Mouse (Mus musculus): ENCODE results near the gene Oscar. TPM values are rescaled to one million over a fixed set of nuclear protein-coding genes. Genes with fewer than 3 reads are reported as not detected.

The Oscar gene
- polyA plus RNA-seq, 1 experiment from 2014 or later = 0.43 TPM

DNA sequence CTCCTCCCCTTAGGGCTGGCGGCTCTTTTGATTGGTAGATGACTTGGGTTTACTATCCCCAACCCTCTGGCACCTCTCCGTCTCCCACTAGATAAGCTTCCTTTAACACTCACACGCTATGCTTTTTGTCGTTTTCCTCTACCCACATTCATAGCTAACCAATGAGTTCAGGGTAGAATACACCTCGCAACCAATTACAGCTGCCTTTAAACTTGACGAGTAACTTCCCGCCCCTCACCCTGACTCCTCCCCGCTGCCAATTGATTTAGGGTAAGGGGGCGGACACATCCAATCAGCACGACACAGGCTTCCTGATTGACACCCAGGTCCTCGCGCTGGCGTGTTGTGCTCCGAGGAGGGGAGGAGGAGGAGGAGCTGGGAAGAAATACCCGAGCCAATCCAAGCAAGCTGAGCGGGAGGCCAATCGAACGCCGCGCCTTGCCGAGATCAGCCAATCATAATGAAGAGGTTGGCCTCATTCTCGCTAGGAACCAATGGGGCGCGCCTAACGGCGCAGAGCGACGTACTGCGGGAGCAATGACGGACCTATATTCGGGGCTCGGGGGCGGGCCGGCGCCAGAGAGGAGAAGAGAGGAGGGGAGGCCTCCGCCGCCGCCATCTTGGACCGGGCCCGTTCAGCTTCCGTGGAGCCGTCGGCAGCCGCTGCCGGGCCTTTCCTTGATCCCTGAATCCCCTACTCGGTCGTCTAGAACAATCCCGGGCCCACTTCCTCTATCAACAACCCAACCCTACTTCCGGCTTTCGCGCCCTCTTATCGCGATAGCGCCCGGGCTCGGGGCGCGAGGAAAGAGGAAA lies 28.9 kb upstream of the Oscar start, which contains the start of gene Cnot3:
Cnot3 (plus strand) TSS at position 597 of the 816 bp plus-strand sequence.
- under 1% methylated on average over 51 of the region's 58 CpGs for WGBS

GRCm38 (mm10) chr7:3644348-3644671 lies 28.4 kb upstream of the Oscar start:
- H3K4me3 ChIP-seq (ENCODE audit: low read depth, low read length) = peak overlapping the region; percentile 43
- no peaks in the 10 kb centered on the region for H3K27me3 ChIP-seq (ENCODE audit: control insufficient read depth, insufficient read depth, low read depth, low read length)
- peak overlapping the region; percentile 70 for H3K4me2 ChIP-seq (ENCODE audit: low read length)
- 1% methylated on average over 11 of the region's 11 CpGs for WGBS
- peak overlapping the region; percentile 39 for H3K9ac ChIP-seq (ENCODE audit: low read depth, low read length)
- peak; percentile 0; the same call in 1 of the 2 replicates for ATAC-seq
- H3K27ac ChIP-seq (ENCODE audit: low read length) = peak overlapping the region; percentile 64
- peaks cover 37% of the 10 kb centered on the region for H3K4me1 ChIP-seq (ENCODE audit: control insufficient read depth, insufficient read depth, low read length)
- no peaks in the 10 kb centered on the region for H3K9me3 ChIP-seq (replicated peaks; ENCODE audit: control insufficient read depth, low read length, poor library complexity, severe bottlenecking)
- peaks cover 11% of the 10 kb centered on the region for H3K36me3 ChIP-seq (ENCODE audit: control insufficient read depth, insufficient read depth, low read length)

More for the DNA sequence above, 28.9 kb upstream of the Oscar start, which contains the start of gene Cnot3:
- H3K4me2 ChIP-seq (ENCODE audit: low read length) = peak within 1 kb of the TSS; percentile 76
- peak within 1 kb of the TSS; percentile 95 for H3K4me3 ChIP-seq (ENCODE audit: low read depth, low read length)
- H3K36me3 ChIP-seq (ENCODE audit: control insufficient read depth, insufficient read depth, low read length) = peaks cover 7% of the 10 kb centered on the region
- H3K9ac ChIP-seq (ENCODE audit: low read depth, low read length) = peak within 1 kb of the TSS; percentile 96
- peak; percentile 98 for ATAC-seq
- peaks cover 37% of the 10 kb centered on the region for H3K4me1 ChIP-seq (ENCODE audit: control insufficient read depth, insufficient read depth, low read length)
- H3K9me3 ChIP-seq (replicated peaks; ENCODE audit: control insufficient read depth, low read length, poor library complexity, severe bottlenecking) = no peaks in the 10 kb centered on the region
- no peaks in the 10 kb centered on the region for H3K27me3 ChIP-seq (ENCODE audit: control insufficient read depth, insufficient read depth, low read depth, low read length)
- peak within 1 kb of the TSS; percentile 94 for H3K27ac ChIP-seq (ENCODE audit: low read length)

- Histone ChIP-seq H3K36me3 (ENCODE audit: control insufficient read depth, insufficient read depth, low read length) (peaks cover 12% of the 10 kb centered on the region), H3K4me3 (ENCODE audit: low read depth, low read length) (peak overlapping the region; percentile 43), H3K4me1 (ENCODE audit: control insufficient read depth, insufficient read depth, low read length) (peaks cover 33% of the 10 kb centered on the region), H3K27me3 (ENCODE audit: control insufficient read depth, insufficient read depth, low read depth, low read length) (no peaks in the 10 kb centered on the region), H3K4me2 (ENCODE audit: low read length) (peak overlapping the region; percentile 70), H3K9me3 (replicated peaks; ENCODE audit: control insufficient read depth, low read length, poor library complexity, severe bottlenecking) (no peaks in the 10 kb centered on the region), H3K27ac (ENCODE audit: low read length) (no peak overlapping the region; the same call in 1 of the 2 replicates), H3K9ac (ENCODE audit: low read depth, low read length) (peak overlapping the region; percentile 39; the same call in 1 of the 2 replicates)
- WGBS = 25% methylated on average over 9 of the region's 9 CpGs
- no peak for ATAC-seq
Observed at GRCm38 (mm10) chr7:3643843-3644242, 27.9 kb upstream of the Oscar start.

- 76% methylated on average over 5 of the region's 5 CpGs for WGBS
- Histone ChIP-seq H3K4me1 (ENCODE audit: control insufficient read depth, insufficient read depth, low read length) (peaks cover 29% of the 10 kb centered on the region), H3K27ac (ENCODE audit: low read length) (no peak overlapping the region), H3K9me3 (replicated peaks; ENCODE audit: control insufficient read depth, low read length, poor library complexity, severe bottlenecking) (no peaks in the 10 kb centered on the region), H3K9ac (ENCODE audit: low read depth, low read length) (no peak overlapping the region), H3K4me3 (ENCODE audit: low read depth, low read length) (no peak overlapping the region; the same call in 1 of the 2 replicates), H3K27me3 (ENCODE audit: control insufficient read depth, insufficient read depth, low read depth, low read length) (no peaks in the 10 kb centered on the region), H3K36me3 (ENCODE audit: control insufficient read depth, insufficient read depth, low read length) (peaks cover 16% of the 10 kb centered on the region), H3K4me2 (ENCODE audit: low read length) (no peak overlapping the region)
- ATAC-seq = no peak
Observed at GRCm38 (mm10) chr7:3643412-3643811, 27.5 kb upstream of the Oscar start.

GRCm38 (mm10) chr7:3630478-3630815 lies 14.5 kb upstream of the Oscar start:
- Histone ChIP-seq H3K36me3 (ENCODE audit: control insufficient read depth, insufficient read depth, low read length) (peaks cover 5% of the 10 kb centered on the region), H3K9ac (ENCODE audit: low read depth, low read length) (peak overlapping the region; percentile 70), H3K4me1 (ENCODE audit: control insufficient read depth, insufficient read depth, low read length) (peaks cover 23% of the 10 kb centered on the region), H3K27ac (ENCODE audit: low read length) (no peak overlapping the region), H3K27me3 (ENCODE audit: control insufficient read depth, insufficient read depth, low read depth, low read length) (no peaks in the 10 kb centered on the region), H3K9me3 (replicated peaks; ENCODE audit: control insufficient read depth, low read length, poor library complexity, severe bottlenecking) (no peaks in the 10 kb centered on the region), H3K4me2 (ENCODE audit: low read length) (peak overlapping the region; percentile 87), H3K4me3 (ENCODE audit: low read depth, low read length) (peak overlapping the region; percentile 50)
- ATAC-seq = peak; percentile 1
- 58% methylated on average over 3 of the region's 3 CpGs for WGBS

DNA sequence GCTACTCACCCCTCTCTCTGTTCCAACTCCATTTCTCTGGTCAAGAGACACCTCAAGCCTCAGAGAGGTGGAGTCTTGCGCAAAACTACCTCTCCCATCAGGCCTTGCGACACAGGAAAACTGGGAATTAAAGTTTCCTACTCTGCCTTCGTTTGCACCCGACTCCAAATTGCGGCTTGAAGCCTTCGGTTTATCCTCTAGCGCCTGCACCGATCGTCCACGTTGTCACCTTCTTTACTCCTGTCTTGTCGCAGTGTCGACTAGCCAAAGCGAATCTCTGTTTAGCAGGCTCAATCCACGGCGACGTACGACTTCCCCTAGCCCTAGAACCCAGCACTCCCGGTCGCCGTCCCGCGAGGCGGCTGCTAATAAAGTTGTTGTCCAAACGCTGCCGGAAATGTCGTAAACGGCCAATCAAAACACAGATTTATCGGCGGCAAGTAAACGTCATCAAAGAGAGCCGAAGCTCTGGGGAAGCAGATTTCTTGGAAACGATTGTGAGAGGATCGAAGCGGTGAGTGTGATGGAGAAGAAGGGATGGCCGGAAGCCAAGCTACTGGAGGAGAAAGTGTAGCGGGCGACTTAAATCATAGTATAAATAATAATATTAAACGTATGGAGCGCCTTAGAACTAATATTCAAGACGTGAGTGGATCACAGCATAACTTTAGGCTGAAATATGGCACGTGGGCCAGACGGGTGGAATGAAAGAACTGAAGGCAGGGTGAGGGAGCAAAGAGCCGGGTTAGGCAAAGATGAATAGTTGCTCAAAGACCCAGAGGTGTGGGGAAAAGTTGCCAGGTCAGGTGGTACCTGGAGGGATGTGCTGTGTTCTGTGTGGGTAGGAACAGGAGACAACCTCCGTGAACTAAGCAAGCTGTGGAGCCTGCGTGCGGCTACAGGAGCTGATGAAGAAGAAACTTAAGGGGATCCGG lies 13.9 kb upstream of the Oscar start, which contains the start of the genes Tfpt and Prpf31:
Tfpt (minus strand) TSS at position 387 of the 935 bp plus-strand sequence.
Prpf31 (plus strand) TSS at position 443 of the 935 bp plus-strand sequence.
- no peaks in the 10 kb centered on the region for H3K27me3 ChIP-seq (ENCODE audit: control insufficient read depth, insufficient read depth, low read depth, low read length)
- peak within 1 kb of the TSS; percentile 50 for H3K4me3 ChIP-seq (ENCODE audit: low read depth, low read length)
- H3K4me1 ChIP-seq (ENCODE audit: control insufficient read depth, insufficient read depth, low read length) = peaks cover 23% of the 10 kb centered on the region
- ATAC-seq = peak; percentile 88
- H3K36me3 ChIP-seq (ENCODE audit: control insufficient read depth, insufficient read depth, low read length) = peaks cover 7% of the 10 kb centered on the region
- H3K27ac ChIP-seq (ENCODE audit: low read length) = peak within 1 kb of the TSS; percentile 81
- 1% methylated on average over 47 of the region's 47 CpGs for WGBS
- H3K9ac ChIP-seq (ENCODE audit: low read depth, low read length) = peak within 1 kb of the TSS; percentile 70
- peak within 1 kb of the TSS; percentile 87 for H3K4me2 ChIP-seq (ENCODE audit: low read length)
- H3K9me3 ChIP-seq (replicated peaks; ENCODE audit: control insufficient read depth, low read length, poor library complexity, severe bottlenecking) = no peaks in the 10 kb centered on the region

DNA sequence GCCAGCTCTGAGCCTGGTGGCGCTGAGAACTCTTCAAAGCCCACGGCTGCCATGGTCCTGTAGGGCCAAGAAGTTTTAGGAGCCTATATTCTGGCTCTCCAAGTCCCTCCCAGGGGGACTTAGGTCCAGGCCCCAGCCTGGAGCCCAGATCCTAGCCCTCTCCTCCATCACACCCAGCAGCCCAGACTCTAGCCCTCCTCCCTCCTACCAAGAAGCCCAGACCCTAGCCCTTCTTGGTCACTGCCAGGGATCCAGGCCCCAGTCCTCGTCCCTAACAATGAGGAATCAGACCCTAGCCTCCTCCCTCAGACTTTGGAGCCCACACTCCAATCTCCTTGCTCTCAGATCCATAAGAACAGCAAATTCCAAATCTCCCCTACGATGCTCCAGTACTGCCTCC lies 13.1 kb upstream of the Oscar start:
- peaks cover 7% of the 10 kb centered on the region for H3K36me3 ChIP-seq (ENCODE audit: control insufficient read depth, insufficient read depth, low read length)
- H3K4me2 ChIP-seq (ENCODE audit: low read length) = peak overlapping the region; percentile 83
- peak overlapping the region; percentile 50 for H3K4me3 ChIP-seq (ENCODE audit: low read depth, low read length)
- no peaks in the 10 kb centered on the region for H3K27me3 ChIP-seq (ENCODE audit: control insufficient read depth, insufficient read depth, low read depth, low read length)
- H3K27ac ChIP-seq (ENCODE audit: low read length) = peak overlapping the region; percentile 81; the same call in 1 of the 2 replicates
- peak; percentile 64 for ATAC-seq
- WGBS = 35% methylated on average over 4 of the region's 4 CpGs
- H3K4me1 ChIP-seq (ENCODE audit: control insufficient read depth, insufficient read depth, low read length) = peaks cover 23% of the 10 kb centered on the region
- H3K9ac ChIP-seq (ENCODE audit: low read depth, low read length) = peak overlapping the region; percentile 70
- H3K9me3 ChIP-seq (replicated peaks; ENCODE audit: control insufficient read depth, low read length, poor library complexity, severe bottlenecking) = no peaks in the 10 kb centered on the region

- peaks cover 12% of the 10 kb centered on the region for H3K36me3 ChIP-seq (ENCODE audit: control insufficient read depth, insufficient read depth, low read length)
- WGBS = 1% methylated on average over 30 of the region's 32 CpGs
- H3K9me3 ChIP-seq (replicated peaks; ENCODE audit: control insufficient read depth, low read length, poor library complexity, severe bottlenecking) = no peaks in the 10 kb centered on the region
- no peaks in the 10 kb centered on the region for H3K27me3 ChIP-seq (ENCODE audit: control insufficient read depth, insufficient read depth, low read depth, low read length)
- peak; percentile 96 for ATAC-seq
- peak within 1 kb of the TSS; percentile 80 for H3K27ac ChIP-seq (ENCODE audit: low read length)
- peak within 1 kb of the TSS; percentile 82 for H3K4me3 ChIP-seq (ENCODE audit: low read depth, low read length)
- H3K9ac ChIP-seq (ENCODE audit: low read depth, low read length) = peak within 1 kb of the TSS; percentile 83
- peaks cover 11% of the 10 kb centered on the region for H3K4me1 ChIP-seq (ENCODE audit: control insufficient read depth, insufficient read depth, low read length)
- peak within 1 kb of the TSS; percentile 69 for H3K4me2 ChIP-seq (ENCODE audit: low read length)
Observed at GRCm38 (mm10) chr7:3617242-3617995, 1.5 kb upstream of the Oscar start, which contains the start of gene Ndufa3. Ndufa3 (plus strand) TSS chr7:3617373.
